Mouse (Mus musculus) left cerebral cortex, postnatal 25 days (tissue): Measurements from ENCODE around the gene Mdk. TPM values are rescaled to one million over a fixed set of nuclear protein-coding genes. Genes with fewer than 3 reads are reported as not detected.
A peak's percentile ranks its signal among the peaks of the same experiment; 100 is the strongest.

Experiments
- DNase-seq, 2 experiments: peaks; one replicate each; pipeline ENCODE4 v3.0.0; 2022; ENCODE audit warnings: low spot score in 2 of 2, mixed read lengths in 1 of 2
- intact Hi-C: fragments of 180-260 bp; cut with DNase I; formaldehyde crosslinking; loops from one replicate; pipeline ENCODE4 v1.15.1; 2025
- total RNA-seq, 2 experiments: library from RNA; stranded (reverse); gene quantifications; 2 replicates each; pipeline ENCODE4 v1.2.3; 2021

Gene Mdk
- total RNA-seq, 2 experiments from 2014 or later = 18.3 to 19.6 TPM

DNA sequence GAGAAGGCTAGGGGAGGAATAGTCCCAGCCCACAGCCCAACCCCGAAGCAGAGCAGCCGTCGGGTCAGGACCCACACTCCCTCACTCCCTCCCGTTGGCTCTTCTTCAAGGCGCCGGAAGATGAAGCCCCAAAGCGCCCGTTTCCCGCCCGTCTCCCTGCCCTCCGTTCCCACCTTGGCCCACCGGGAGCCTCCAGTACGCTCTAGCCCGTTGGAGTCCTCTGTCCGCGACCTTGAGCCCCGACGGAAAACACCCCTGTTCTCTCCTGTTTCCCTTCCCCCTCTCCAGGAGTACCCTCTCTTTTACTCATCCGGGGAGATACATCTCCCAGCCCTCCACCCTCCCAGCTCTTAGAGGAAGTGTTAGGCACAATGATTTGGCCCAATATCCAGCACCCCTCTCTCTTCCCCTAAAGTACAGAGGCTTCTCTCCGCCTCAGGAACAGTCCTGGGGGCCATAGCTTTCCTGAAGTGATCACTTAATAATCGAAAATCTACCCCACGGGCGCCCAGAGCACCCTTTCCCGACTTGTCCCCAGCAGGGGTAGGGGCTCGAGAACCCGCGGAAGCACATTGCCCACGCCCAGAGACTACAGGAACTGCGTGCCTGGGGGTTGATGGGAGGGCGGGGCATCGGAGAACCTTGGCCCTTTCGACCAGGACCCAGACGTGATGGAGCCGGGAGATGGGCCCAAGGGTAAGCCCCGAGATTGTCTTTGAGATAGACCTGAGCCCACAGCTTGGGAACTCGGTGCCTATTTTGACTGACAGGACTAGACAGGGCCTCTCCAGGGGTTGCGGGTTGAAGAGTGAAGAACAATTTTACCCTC is 9.3 kb downstream of the Mdk start:
- DNase-seq = no peak
- intact Hi-C loops = loop anchor here (2.0 kb wide), 1 partner anchor 212 kb away; the partner anchor contains the start of genes Atg13 and Harbi1

DNA sequence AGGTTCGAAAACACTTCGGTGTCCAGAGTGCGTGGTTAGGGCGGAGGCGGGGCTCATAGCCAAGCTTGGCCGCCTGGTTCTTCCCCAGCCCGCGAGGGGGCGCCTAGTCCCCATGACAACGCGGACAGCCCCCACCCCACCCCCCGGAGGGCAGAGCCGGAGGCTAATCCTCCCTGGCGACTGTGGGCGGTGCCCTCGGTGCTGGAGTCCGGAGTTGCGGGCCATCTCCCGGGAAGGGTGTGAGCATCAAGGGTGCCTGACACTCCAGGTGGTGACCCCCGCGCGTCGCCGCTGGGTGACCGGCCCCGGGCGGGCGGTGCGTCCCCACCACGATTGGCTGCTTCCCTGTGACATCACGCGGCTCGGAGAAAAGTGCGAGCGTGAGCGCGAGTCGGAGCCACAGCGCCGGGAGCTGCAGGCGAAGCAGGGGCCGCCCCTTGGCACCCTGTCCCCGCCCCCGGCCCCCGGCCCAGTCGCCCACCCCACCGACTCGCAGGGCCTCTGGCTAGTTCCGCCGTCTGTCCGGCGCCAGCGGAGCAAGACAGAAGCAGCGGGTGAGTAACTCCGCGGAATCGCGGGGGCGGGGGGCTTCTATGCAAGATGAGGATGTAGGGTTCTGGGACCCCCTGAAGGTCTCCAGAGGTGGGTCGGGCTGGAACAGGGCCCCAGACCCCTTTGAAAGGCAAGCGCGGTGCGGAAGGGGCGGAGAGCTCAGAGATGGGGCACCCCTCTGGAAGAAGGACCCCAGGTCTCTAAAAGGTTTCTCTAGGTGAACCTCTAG is 10.1 kb downstream of the Mdk start:
- intact Hi-C loops = loop anchor here (2.0 kb wide), 1 partner anchor 211 kb away; the partner anchor contains the start of genes Atg13 and Harbi1
- DNase-seq = peak; percentile 87 to 88

DNA sequence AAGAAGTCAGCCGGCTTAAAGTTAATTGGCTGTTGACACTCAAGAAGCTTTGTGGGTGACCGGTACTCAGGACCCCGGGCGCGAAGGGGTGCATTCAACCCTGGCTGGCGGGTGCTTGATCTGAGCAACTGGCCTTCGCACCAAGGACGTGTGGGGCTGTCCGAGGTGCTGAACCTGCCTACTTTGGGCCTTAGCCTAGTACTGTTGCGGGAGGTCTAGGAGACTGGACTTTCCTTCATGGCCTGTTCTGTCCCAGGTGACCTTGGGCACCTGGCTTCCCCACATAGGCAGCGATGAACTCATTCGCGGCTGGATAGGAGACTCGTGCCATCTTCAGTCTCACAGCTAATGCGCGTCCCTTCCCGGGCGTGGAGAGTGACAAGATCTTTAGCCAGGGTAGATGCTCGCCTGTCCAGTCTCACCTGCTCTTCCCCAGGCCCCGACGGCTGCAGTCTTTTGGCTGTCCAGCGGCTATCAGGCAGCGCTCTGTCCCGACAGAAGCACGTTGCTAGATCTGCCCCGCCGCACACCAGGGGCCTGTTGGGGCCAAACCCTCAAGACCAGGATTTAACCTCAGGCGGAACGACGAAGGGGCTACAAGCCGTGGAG is 10.8 kb downstream of the Mdk start:
- DNase-seq = no peak
- intact Hi-C loops = no loop called here

DNA sequence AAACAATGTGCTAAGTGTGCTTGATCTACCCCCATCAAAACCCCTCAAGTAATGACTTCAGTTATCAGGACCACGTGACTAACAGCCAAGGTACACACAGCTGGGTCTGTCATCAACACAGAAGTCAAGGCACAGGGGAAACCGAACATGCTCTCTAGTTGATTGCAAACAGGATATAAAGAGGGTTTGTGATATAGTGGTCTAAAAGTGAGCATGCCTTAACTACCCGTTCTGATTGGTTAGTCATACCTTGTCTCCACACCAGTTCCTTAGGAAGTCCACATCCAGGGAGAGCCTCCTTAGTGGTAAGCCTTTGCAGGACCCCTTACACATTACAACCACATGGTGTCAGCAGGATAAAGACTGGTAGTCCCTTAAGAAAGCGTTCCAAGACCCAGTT is 12.0 kb downstream of the Mdk start:
- intact Hi-C loops = no loop called here
- DNase-seq = no peak

DNA sequence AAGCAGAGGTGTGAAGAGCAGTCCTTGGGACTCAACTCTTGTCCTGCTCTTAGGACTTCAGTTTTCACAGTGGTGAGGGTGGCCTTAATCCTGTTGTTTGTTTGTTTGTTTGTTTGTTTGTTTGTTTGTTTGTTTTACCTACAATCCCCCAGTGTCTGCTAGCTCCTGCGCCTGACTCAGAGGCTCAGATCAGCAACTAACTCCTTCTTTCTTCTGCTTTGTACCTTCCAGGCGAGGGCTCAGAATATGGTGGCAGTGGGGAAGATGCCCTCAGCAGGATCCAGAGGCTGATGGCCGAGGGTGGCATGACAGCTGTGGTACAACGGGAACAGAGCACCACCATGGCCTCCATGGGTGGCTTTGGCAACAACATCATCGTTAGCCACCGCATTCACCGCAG is 15.0 kb downstream of the Mdk start:
- intact Hi-C loops = no loop called here
- DNase-seq = no peak

DNA sequence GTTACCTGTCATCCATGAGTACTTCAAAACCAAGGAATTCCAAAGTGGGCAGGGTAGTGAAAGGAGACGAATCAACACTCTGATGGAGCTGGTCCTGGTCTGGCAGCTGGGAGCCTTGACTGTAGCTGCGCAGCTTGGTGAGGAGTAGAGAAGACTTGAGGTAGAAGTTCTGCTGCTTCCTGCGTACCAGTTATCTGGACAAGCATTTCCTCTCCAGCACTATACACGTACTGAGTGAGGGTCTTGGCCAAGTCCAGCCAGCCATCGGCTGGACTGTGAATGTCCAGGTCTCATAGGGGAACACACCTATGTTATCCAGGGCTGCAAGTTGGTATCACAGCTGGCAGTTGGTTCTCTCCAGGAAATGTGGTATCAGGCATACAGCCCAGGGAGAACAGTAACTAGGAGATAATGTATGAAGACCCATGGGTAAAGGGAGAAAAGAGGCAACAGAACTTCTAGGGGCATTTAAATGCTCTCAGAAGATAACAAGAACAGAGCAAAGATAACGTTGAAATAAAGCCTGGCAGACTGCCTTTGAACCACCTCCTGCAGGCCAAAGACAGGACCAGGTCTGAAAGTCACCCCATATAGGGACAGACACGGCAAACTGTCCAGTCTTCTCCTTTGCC is 15.6 kb downstream of the Mdk start:
- intact Hi-C loops = no loop called here
- DNase-seq = no peak

DNA sequence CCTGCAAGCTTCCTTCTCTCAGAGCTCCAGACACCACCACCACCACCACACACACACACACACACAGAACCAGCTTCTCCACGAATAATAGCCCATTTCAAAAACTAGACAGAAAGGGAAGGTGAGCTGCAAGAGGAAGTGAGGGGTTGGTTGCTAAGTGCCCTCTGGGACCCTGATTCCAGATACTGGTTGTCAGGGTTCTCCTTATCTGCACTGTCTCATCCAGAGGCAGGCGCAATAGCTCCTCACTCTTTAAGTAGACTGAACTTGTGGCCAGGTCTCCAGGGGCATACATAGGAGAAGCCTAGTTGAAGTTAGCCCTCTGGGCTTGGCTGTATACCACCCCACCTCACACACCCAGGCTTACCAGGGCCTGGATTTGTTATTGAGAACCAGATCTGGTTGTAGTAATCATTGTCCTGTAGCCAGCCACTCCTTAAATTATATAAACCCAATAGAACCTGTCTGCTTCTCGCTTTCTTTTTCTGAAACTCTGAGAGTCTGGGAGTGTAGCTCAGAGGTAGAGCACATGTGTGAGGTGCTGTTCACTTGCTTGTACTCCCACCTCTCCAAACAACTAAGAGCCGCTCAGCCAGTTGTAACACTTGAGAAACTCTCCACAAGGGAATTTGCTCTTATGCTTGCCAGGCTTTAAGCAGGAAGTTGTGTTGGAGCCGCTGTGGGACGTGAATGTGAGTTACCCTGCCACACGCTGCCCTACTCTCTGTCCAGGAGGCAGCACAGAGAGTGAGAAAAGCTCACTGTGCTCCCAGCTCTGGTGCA is 18.6 kb downstream of the Mdk start:
- intact Hi-C loops = no loop called here
- no peak for DNase-seq

DNA sequence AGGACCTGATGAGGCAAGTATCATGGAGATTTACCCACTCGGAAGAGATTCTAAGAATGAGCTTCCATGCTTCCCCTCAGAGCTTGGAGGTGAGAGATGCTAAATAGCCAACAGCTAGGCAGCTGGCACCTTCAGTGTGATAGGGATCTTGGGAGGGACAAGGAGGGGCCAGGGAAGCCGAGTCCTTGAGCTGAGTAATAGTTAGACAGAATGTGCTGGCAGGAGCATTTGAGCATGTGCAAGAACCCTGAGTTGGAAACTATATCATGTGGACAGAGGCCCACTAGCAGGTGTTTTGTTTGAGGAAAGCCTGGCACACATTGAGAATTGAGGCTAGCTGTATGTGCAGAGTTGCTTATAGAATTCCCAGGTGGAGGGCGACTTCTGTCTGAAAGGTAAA is 19.5 kb downstream of the Mdk start:
- intact Hi-C loops = no loop called here
- no peak for DNase-seq

DNA sequence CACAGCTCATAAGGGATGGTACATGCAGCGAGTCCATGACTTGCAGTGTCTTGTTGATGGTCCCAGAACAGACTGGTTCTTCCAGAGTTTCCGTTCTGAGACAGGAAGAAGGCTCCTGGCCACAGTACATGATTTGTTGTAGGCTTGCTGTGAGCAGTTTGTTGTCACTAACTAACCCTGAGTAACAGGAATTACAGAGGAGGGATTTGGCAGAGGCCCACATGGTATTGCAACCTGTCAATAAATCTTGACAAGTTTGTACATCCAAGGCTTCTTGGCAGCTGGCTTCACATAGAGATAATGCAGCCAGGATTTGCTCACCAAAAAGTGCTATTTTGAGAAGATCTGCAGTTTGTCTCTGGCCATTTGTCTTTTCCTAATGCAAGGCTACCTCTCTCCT is 26.0 kb downstream of the Mdk start:
- intact Hi-C loops = no loop called here

DNA sequence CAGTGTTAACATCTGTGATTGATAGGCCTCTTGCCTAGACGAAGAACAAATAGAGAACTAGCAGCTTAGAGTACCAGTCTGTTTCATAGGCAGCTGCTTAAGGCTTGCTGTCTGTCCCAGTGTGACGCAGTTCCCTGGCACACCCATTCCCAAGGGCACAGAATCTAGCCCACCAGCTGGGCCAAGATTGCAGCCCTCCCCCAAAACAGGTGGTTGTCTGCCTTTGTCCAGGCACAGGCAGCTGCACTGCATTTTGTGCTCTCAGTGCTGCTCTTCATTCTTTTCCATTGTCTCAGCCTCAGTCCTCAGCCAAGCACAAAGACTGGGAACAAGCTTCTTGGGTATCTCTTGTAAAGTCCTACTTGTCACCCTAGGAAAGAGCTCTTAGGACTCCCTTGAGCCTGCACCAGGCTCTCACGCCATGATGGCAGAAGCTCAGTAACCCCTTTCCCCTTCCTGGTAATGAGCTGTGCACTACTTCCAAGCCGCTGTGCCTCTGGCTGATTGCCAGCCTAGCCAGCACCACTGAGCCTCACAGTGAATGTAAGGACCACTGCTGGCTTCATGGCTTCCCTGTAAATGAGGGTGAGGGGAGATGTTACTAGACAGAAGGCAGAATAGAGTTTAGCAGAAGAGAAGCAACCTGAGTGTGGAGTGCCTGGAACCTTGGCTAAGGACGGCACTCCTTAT is 27.3 kb downstream of the Mdk start:
- intact Hi-C loops = loop anchor here (5.0 kb wide), 1 partner anchor 122 kb away; no protein-coding TSS in a partner anchor
- peak in 1 of 2 experiments; percentile 72 for DNase-seq

More for the DNA sequence above, 26.0 kb downstream of the Mdk start:
- DNase-seq = no peak

DNA sequence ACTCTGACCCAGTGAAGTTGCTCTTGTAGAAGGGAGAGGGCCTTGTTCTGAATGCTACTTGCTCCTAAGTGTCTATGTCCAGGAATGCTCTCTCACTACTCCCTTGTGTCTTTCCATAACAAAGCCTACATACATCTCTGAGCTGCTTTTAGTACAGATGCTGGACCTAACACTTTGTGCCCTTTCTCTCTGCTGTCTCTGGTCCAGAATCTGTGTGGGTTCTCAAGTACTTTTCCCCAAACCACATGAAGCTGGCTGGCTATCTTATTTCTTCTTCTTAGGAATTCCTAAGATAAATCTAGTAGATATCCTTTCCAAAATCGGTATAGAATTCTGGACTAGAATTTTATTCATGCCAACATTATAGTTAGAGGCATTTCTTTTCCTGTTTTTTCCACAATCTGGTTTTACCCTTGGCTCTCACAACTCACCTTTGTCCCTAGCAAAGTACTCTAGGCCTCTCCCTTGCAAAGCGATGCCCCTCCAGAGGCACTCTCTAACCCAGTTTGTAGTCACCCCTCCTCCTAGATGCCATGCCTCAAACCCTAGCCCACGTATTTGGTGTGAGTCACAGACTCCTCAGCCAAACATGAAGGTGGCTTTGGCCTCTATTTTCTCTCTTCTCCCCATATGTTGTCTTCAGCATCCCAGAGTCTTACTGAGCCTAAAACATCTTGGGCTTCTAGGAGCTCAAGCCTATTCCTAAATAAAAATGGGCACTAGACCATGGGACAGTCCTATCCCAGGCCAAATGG is 28.7 kb downstream of the Mdk start:
- intact Hi-C loops = loop anchor here (5.0 kb wide), 1 partner anchor 121 kb away; no protein-coding TSS in a partner anchor
- peak; percentile 17 to 82 for DNase-seq

DNA sequence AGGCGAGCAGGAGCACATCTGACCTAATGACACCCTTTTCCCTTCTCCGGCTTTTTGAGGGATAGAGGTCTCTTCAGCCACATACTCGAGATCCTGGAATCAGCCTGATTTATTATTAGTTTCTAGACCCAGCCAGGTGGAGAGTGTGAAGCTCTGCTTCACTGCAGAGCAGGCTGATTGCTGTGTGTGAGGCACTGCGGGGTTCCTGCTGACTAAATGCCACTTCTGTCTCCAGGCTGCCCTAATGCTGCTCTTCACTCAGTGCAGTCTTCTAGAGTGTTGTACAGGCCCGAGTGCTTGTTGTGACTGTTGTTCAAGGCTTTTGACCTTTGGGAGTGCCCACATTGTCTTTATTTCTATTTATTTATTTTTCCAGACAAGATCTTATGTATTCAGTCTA is 29.8 kb downstream of the Mdk start:
- intact Hi-C loops = loop anchor here (5.0 kb wide), 1 partner anchor 120 kb away; no protein-coding TSS in a partner anchor
- DNase-seq = no peak

DNA sequence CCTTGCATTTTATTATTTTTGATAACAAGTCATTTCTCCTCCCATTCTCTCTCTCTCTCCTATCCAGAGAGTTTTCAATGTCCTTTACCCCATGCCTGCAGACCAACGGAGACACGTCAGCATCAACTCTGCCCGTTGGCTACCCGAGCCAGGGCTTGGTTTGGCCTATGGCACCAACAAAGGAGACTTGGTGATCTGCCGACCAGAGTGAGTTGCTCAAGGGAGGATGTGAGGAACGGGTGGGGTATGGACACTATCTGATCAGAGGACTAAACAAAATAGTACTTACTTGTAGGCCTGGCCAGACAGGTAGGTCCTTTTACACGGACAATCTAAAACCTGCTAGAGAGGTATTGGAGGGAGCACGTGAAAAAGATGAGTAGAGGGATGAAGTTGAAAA is 31.7 kb downstream of the Mdk start:
- intact Hi-C loops = loop anchor here (5.0 kb wide), 1 partner anchor 118 kb away; no protein-coding TSS in a partner anchor
- no peak for DNase-seq

DNA sequence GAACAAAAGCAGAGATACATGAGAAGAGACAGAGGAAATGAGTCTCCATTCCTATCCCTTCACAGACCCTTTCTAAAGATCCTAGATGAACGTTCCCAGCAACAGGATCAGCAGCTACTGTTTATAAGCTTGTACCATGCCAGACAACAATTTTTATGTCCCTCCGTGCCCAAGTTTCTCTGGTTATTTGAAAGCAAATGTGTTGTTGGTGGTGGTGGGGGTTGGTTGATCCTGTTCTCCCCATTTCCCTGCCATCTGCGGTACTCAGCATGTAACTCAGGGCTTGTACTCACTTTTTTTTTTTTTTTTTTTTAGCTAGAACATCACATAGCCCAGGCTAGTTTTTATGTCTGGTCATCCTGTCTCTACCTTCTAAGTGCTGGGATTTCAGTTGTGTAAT is 33.0 kb downstream of the Mdk start:
- no peak for DNase-seq
- intact Hi-C loops = no loop called here

DNA sequence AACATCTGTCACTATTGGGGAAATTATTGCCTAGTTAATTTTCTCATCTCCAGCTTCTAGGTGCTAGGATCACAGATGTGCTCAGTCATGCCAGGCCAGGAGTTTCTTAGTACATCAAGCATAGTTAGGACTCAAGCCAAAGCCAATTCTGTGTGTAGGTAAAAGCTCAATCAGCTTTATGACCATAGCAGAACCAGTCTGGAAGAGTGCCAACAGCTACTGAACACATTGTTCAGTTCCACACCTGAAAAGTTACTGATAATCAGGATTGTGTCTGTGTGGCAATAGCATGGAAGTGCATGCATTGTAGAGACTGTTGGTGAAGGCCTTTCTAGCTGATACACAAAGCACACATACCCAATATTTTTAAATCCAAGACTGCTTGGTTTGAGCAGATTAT is 34.1 kb downstream of the Mdk start:
- intact Hi-C loops = no loop called here
- DNase-seq = no peak

DNA sequence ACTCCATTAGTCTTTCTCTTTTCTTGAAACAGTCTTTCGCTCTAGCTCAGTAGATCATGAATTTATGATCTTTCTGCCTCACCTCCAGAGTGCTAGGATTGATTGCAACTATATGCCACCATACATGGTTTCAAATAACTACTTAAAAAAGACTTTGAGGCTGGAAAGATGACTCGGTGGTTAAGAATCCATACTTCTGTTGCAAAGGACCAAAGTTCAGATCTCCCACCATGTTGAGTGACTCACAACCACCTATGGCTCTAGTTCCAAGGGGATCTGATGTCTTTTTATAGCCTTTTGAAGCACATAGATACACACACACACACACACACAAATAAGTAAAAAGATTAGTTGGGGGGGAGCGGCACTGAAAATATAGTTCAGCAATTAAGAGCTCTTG is 36.7 kb downstream of the Mdk start:
- DNase-seq = no peak
- intact Hi-C loops = no loop called here

DNA sequence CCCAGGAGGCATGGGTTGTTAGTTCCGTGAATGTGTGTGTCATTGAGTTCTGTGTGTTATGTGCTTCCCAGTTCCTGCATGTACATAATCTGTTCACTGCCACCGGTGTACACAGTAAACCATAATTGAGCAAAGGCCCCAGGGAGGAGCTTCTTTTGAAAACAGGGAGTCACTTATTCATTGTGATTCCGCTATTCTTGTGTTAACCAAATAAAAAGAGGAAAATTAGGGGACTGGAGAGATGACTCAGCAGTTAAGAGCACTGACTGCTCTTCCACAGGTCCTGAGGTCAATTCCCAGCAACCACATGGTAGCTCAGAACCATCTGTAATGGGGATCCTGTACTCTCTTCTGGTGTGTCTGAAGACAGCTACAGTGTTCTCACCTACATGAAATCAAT is 37.4 kb downstream of the Mdk start:
- DNase-seq = no peak
- intact Hi-C loops = no loop called here

DNA sequence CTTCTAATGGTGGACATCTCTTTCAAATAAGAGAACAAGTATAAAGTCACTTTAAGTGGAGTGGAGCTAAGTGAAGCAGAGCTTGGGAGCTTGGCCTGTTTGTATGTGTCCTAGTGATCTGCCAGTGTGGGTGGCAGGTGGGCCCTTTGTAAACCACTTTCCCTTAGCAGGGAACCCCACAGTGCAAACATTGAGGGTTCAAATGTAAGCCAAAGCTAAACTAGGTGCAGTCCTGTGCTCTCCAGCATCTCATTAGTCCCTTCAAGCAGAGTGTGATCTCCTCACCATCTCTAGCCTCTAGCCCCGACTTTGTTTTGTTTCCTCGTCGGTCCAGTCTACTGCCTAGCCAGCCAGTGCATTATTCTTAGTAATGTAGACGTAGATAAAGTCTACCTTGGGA is 47.5 kb downstream of the Mdk start:
- intact Hi-C loops = no loop called here

More for the DNA sequence above, 47.5 kb downstream of the Mdk start:
- DNase-seq = no peak
